Mouse (Mus musculus): ENCODE results near the gene Plekha4. TPM values are rescaled to one million over a fixed set of nuclear protein-coding genes. Genes with fewer than 3 reads are reported as not detected.

Plekha4 gene
- polyA plus RNA-seq, 1 experiment from 2014 or later: 1.3 TPM

Other genes with a start within 250 kb of the Plekha4 start
- not detected in 2 replicates for gene Slc6a21, start 248.8 kb upstream of the Plekha4 start, polyA plus RNA-seq (2015; fragmentation: Nextera tagmentation; extraction: Ambion mirVana)
- gene Trpm4, start 192.6 kb upstream of the Plekha4 start, polyA plus RNA-seq (2015; fragmentation: Nextera tagmentation; extraction: Ambion mirVana): 10.7 and 12.7 TPM in 2 replicates
- gene Hrc, start 191.0 kb upstream of the Plekha4 start, polyA plus RNA-seq (2015; fragmentation: Nextera tagmentation; extraction: Ambion mirVana): 0.23 and 0.26 TPM in 2 replicates
- 29.9 and 31.3 TPM in 2 replicates for gene Ppfia3, start 159.3 kb upstream of the Plekha4 start, polyA plus RNA-seq (2015; fragmentation: Nextera tagmentation; extraction: Ambion mirVana)
- 24.4 TPM in 2 replicates for gene Lin7b, start 155.7 kb upstream of the Plekha4 start, polyA plus RNA-seq (2015; fragmentation: Nextera tagmentation; extraction: Ambion mirVana)
- 202 and 214 TPM in 2 replicates for gene Snrnp70, start 130.6 kb upstream of the Plekha4 start, polyA plus RNA-seq (2015; fragmentation: Nextera tagmentation; extraction: Ambion mirVana)
- not detected in 2 replicates for gene Kcna7, start 120.7 kb upstream of the Plekha4 start, polyA plus RNA-seq (2015; fragmentation: Nextera tagmentation; extraction: Ambion mirVana)
- 0.10 TPM in 1 of 2 replicates, not detected in the other for gene Ntf5, start 112.6 kb upstream of the Plekha4 start, polyA plus RNA-seq (2015; fragmentation: Nextera tagmentation; extraction: Ambion mirVana)
- 0.45 and 0.63 TPM in 2 replicates for gene Lhb, start 105.5 kb upstream of the Plekha4 start, polyA plus RNA-seq (2015; fragmentation: Nextera tagmentation; extraction: Ambion mirVana)
- 21.0 and 22.7 TPM in 2 replicates for gene Gys1, start 91.5 kb upstream of the Plekha4 start, polyA plus RNA-seq (2015; fragmentation: Nextera tagmentation; extraction: Ambion mirVana)
- 107 and 117 TPM in 2 replicates for gene Ruvbl2, start 88.2 kb upstream of the Plekha4 start, polyA plus RNA-seq (2015; fragmentation: Nextera tagmentation; extraction: Ambion mirVana)
- 6,021 and 6,209 TPM in 2 replicates for gene Ftl1, start 66.4 kb upstream of the Plekha4 start, polyA plus RNA-seq (2015; fragmentation: Nextera tagmentation; extraction: Ambion mirVana)
- 257 and 261 TPM in 2 replicates for gene Bax, start 59.4 kb upstream of the Plekha4 start, polyA plus RNA-seq (2015; fragmentation: Nextera tagmentation; extraction: Ambion mirVana)
- 0.08 and 0.23 TPM in 2 replicates for gene Tulp2, start 44.5 kb upstream of the Plekha4 start, polyA plus RNA-seq (2015; fragmentation: Nextera tagmentation; extraction: Ambion mirVana)
- not detected in 2 replicates for gene Gm45808, start 39.5 kb upstream of the Plekha4 start, polyA plus RNA-seq (2015; fragmentation: Nextera tagmentation; extraction: Ambion mirVana)
- gene Dhdh, start 37.5 kb upstream of the Plekha4 start, polyA plus RNA-seq (2015; fragmentation: Nextera tagmentation; extraction: Ambion mirVana): 4.0 and 4.1 TPM in 2 replicates
- 118 and 121 TPM in 2 replicates for gene Nucb1, start 15.9 kb upstream of the Plekha4 start, polyA plus RNA-seq (2015; fragmentation: Nextera tagmentation; extraction: Ambion mirVana)
- gene Ppp1r15a, start 62 bp upstream of the Plekha4 start, polyA plus RNA-seq (2015; fragmentation: Nextera tagmentation; extraction: Ambion mirVana): 11.7 and 12.5 TPM in 2 replicates
- 0.37 TPM in 1 of 2 replicates, not detected in the other for gene Hsd17b14, start 28.6 kb downstream of the Plekha4 start, polyA plus RNA-seq (2015; fragmentation: Nextera tagmentation; extraction: Ambion mirVana)
- 23.8 and 27.1 TPM in 2 replicates for gene Bcat2, start 43.8 kb downstream of the Plekha4 start, polyA plus RNA-seq (2015; fragmentation: Nextera tagmentation; extraction: Ambion mirVana)
- gene Fgf21, start 89.2 kb downstream of the Plekha4 start, polyA plus RNA-seq (2015; fragmentation: Nextera tagmentation; extraction: Ambion mirVana): not detected in 2 replicates
- gene Fut1, start 91.0 kb downstream of the Plekha4 start, polyA plus RNA-seq (2015; fragmentation: Nextera tagmentation; extraction: Ambion mirVana): not detected in 2 replicates
- not detected in 2 replicates for gene Izumo1, start 95.5 kb downstream of the Plekha4 start, polyA plus RNA-seq (2015; fragmentation: Nextera tagmentation; extraction: Ambion mirVana)
- 21.8 and 23.1 TPM in 2 replicates for gene Rasip1, start 101.2 kb downstream of the Plekha4 start, polyA plus RNA-seq (2015; fragmentation: Nextera tagmentation; extraction: Ambion mirVana)
- 3.6 and 3.8 TPM in 2 replicates for gene Mamstr, start 113.6 kb downstream of the Plekha4 start, polyA plus RNA-seq (2015; fragmentation: Nextera tagmentation; extraction: Ambion mirVana)
- 0.05 and 0.18 TPM in 2 replicates for gene Fut2, start 140.1 kb downstream of the Plekha4 start, polyA plus RNA-seq (2015; fragmentation: Nextera tagmentation; extraction: Ambion mirVana)
- gene Ntn5, start 157.7 kb downstream of the Plekha4 start, polyA plus RNA-seq (2015; fragmentation: Nextera tagmentation; extraction: Ambion mirVana): 0.88 and 1.3 TPM in 2 replicates
- gene Sec1, start 168.1 kb downstream of the Plekha4 start, polyA plus RNA-seq (2015; fragmentation: Nextera tagmentation; extraction: Ambion mirVana): 0.34 and 0.36 TPM in 2 replicates
- gene Car11, start 173.5 kb downstream of the Plekha4 start, polyA plus RNA-seq (2015; fragmentation: Nextera tagmentation; extraction: Ambion mirVana): 70.7 and 73.8 TPM in 2 replicates
- gene Dbp, start 178.8 kb downstream of the Plekha4 start, polyA plus RNA-seq (2015; fragmentation: Nextera tagmentation; extraction: Ambion mirVana): 3.3 and 3.8 TPM in 2 replicates
- gene Rpl18, start 189.1 kb downstream of the Plekha4 start, polyA plus RNA-seq (2015; fragmentation: Nextera tagmentation; extraction: Ambion mirVana): 537 and 538 TPM in 2 replicates
- gene Sphk2, start 191.7 kb downstream of the Plekha4 start, polyA plus RNA-seq (2015; fragmentation: Nextera tagmentation; extraction: Ambion mirVana): 24.5 and 26.4 TPM in 2 replicates
- 0.54 and 0.74 TPM in 2 replicates for gene Fam83e, start 194.9 kb downstream of the Plekha4 start, polyA plus RNA-seq (2015; fragmentation: Nextera tagmentation; extraction: Ambion mirVana)
- not detected in 2 replicates for gene Spaca4, start 199.5 kb downstream of the Plekha4 start, polyA plus RNA-seq (2015; fragmentation: Nextera tagmentation; extraction: Ambion mirVana)